Mouse (Mus musculus) CH12F3 (cell line): ENCODE results near the gene Fnbp1.

ENCODE experiments used
- in situ Hi-C: fragments of 300-500 bp; cut with MboI; formaldehyde crosslinking; loops from 2 replicates; pipeline ENCODE4 v1.14.3; 2020; ENCODE audit warnings: low sequenced_read_pairs

Fnbp1 gene

DNA sequence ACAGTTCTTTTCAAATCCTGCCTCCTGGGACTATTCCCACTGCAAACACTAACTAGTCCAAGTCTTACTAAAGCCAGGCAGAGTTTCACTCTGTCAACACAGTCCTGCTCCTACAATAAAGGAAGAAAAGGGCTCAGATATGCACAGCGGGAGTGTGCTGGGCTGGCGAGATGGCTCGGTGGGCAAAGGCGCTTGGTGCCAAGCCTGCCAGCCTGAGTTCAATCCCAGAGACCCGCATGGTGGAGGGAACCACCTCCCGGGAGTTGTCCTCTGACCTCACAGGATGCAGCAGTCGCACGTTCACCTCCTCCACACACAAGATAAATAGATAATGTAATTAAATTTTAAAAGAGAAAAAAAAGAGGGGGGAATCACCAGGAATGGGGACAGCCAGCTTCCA, 38.5 kb downstream of the Fnbp1 start:
- in situ Hi-C loops: no loop called here

DNA sequence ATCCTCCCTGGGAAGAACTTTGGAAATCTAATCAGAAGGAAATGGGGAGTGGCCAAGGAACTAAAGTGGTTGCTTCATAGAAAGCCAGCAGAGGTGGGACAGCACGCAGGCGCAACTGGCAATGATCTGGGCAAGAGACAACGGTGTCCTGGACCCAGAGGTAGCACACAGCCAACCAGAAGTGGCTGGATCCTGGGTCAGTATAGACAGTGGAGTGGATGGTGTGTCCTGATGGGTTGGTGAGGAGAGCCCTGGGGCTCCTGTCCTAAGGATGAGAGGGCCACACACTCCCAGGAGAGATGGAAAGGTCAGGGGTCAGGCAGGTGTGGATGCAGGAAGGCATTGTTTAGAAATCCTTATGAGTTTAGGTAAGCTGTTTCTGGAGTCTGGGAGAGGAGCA, 40.5 kb downstream of the Fnbp1 start:
- in situ Hi-C loops: no loop called here

DNA sequence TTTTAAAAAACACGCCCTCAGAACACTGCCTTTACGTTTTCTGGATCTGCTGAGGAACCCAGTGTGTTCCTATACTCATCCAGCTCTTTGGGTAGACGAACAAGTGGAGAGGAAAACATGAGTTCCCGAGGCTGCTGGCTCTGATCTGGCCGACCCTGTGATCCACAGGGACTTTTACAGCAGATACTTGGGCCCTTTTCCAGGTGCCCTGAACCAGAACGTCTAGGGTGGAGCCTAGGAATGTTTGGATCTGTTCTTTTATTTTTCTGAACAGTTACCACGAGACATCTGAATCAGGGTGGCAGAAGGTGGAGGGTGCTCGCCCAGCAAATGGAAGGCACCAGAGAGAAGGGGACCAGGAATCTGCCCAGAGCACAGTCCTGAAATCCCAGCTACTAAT, 42.7 kb downstream of the Fnbp1 start:
- in situ Hi-C loops: no loop called here

- in situ Hi-C loops: no loop called here
Measured at GRCm38 (mm10) chr2:31098616-31099015, 43.2 kb downstream of the Fnbp1 start.

DNA sequence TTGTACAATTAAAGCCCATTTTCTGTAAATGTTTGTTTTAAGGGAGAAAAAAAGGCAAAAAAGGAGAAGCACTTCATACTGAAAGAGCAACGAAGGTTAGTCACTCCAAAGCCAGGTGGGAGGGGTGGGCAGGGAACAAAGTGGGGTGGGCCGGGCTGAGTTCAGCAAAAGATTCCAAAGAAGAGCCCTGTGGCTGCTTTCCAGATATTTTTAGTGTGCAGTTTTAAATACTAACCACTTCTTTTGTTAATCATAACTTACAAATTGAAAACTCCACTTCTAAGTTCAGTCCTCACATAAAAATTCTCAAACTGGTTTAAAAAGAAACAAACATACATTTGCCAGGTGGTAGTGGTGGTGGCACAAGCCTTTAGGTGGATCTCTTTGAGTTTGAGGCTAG, 44.5 kb downstream of the Fnbp1 start:
- in situ Hi-C loops: no loop called here

GRCm38 (mm10) chr2:31096119-31096518, 45.7 kb downstream of the Fnbp1 start:
- in situ Hi-C loops: no loop called here

- in situ Hi-C loops: no loop called here
Measured at GRCm38 (mm10) chr2:31094565-31094964, 47.2 kb downstream of the Fnbp1 start.

GRCm38 (mm10) chr2:31092939-31093338, 48.9 kb downstream of the Fnbp1 start:
- in situ Hi-C loops: no loop called here

DNA sequence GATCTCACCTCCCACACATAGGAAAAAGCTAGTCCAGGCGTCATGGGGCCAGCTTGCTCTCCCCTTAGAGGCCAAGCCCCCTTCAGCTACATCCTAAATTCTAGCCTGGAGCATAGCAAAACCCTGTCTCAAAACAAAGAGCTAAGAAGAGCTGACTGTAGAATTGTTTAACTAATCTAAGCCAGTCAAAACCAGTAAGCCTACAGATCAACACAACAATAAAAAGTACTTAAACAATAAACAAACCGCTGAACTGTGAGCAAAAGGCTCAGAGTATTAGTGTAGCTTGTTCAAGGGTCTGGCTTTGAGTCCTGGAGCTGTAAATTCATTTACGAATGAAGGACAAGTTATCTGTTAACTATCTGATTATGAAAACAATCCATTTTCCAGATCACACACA, 50.6 kb downstream of the Fnbp1 start:
- in situ Hi-C loops: no loop called here

- in situ Hi-C loops: no loop called here
Measured at GRCm38 (mm10) chr2:31089607-31090006, 52.2 kb downstream of the Fnbp1 start.

DNA sequence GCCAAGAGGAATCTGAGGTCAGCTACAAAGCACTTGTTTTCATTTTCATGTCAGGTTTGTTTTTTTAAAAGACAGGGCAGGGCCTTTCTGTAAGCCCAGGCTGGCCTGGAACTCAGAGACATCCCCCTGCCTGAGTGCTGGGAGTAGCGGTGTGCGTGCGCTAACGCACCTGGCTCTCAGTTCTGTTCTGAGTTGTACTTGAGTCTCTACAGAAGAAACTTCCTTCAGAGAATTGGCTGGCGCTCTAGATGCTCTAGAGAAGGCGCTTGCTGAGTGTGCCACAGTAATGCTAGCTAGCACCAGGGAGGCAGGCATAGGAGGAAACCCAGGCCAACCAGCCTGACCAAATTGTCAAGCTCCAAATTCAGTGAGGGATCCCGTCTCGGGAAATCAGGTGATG, 52.9 kb downstream of the Fnbp1 start:
- in situ Hi-C loops: no loop called here

- in situ Hi-C loops: no loop called here
Measured at GRCm38 (mm10) chr2:31087663-31088661, 53.8 kb downstream of the Fnbp1 start.

GRCm38 (mm10) chr2:31087085-31087484, 54.7 kb downstream of the Fnbp1 start:
- in situ Hi-C loops: no loop called here

DNA sequence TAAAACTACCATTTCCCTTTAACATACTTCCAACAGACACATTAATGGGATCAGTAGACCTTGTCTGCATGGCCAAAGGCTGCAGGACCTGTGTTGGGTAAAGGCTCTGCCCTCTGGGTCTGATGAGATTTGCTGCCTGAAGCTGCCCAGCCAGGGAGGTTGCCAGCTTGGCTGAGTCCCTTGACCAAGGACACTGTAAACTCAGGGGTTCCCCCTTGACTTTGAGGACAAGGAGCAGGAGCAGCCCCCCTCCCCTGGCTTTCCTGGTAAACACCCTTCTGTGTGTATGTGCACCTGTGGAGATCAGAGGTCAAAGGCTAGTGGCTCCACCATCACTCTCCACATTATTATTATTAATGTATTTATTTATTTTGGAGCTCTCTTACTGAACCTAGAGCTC, 55.3 kb downstream of the Fnbp1 start:
- in situ Hi-C loops: no loop called here

- in situ Hi-C loops: no loop called here
Measured at GRCm38 (mm10) chr2:31084169-31084850, 57.5 kb downstream of the Fnbp1 start.

- in situ Hi-C loops: no loop called here
Measured at GRCm38 (mm10) chr2:31083372-31083771, 58.4 kb downstream of the Fnbp1 start.

DNA sequence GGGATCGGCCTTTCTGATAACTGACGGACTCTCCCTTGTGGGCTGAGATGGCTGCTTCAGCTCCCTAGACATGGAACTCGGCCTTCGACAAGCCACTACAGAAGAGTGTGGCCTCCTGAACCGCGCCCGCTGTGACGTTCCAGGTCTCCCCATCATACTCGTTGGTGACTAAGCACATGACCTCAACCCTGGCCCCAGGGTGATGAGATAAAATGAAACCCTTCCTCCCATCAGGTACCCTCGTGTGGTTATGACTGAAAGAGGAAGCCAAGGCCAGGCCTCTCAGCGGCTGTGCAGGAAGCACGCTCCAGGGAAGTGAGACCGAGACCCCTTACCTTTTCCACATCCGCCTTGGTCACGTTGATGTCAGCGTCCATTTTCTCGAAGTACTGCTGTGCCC, 59.2 kb downstream of the Fnbp1 start:
- in situ Hi-C loops: no loop called here

GRCm38 (mm10) chr2:31081349-31081748, 60.5 kb downstream of the Fnbp1 start:
- in situ Hi-C loops: no loop called here

- in situ Hi-C loops: no loop called here
Measured at GRCm38 (mm10) chr2:31079117-31079516, 62.7 kb downstream of the Fnbp1 start.

- in situ Hi-C loops: no loop called here
Measured at GRCm38 (mm10) chr2:31077574-31077973, 64.2 kb downstream of the Fnbp1 start.

GRCm38 (mm10) chr2:31076351-31077140, 65.3 kb downstream of the Fnbp1 start:
- in situ Hi-C loops: no loop called here
